Mouse (Mus musculus) heart, postnatal 36 days (tissue): ENCODE measurements around the gene Vsir. TPM values are rescaled to one million over a fixed set of nuclear protein-coding genes. Genes with fewer than 3 reads are reported as not detected.

Experiments used
- DNase-seq, 2 experiments: peaks; one replicate each; pipeline ENCODE4 v3.0.0; 2021 to 2022
- intact Hi-C: fragments of 180-260 bp; cut with DNase I; formaldehyde crosslinking; loops from one replicate; pipeline ENCODE4 v1.15.1; 2025
- total RNA-seq, 2 experiments: library from RNA; stranded (reverse); gene quantifications; 2 replicates each; pipeline ENCODE4 v1.2.3; 2021

Gene Vsir
- total RNA-seq, 2 experiments from 2014 or later = 17.6 to 27.0 TPM

DNA sequence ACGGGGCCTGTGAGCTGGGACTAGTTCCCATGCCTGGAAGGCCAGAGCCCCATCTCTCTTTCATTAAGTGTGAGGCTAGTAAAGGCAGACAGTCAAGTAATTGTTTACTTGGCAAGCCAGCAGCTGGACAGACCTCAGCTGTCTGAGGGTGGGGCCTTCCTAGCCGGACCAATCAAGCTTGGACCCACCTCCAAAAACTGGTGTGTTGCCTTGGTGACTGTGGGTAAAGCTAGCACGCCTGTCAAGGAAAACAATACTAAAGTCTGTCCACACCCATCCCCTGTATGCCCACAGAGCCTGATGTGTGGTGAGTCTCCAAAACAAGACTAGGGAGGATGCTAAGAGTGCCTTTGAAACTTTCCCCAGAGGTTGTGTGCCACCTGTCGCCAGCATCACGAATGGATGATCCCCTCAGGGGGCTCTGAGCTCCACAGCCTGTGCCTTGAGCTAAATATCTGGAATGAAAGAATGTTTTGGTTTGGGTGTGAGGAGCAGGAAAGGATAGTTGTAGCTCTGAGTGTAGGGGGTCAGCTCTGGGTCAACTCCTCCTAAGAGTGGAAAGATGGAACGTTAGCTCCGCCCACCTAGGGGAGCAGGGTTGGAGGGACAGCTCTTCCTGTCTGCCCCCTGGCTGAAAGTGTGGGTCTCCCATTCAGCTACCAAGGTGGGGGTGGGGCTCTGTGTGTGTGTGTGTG, 5.3 kb downstream of the Vsir start:
- intact Hi-C loops = loop anchor here (5.0 kb wide), 1 partner anchor 480 kb away; the partner anchor contains the start of gene Unc5b
- peak; percentile 77 for DNase-seq

DNA sequence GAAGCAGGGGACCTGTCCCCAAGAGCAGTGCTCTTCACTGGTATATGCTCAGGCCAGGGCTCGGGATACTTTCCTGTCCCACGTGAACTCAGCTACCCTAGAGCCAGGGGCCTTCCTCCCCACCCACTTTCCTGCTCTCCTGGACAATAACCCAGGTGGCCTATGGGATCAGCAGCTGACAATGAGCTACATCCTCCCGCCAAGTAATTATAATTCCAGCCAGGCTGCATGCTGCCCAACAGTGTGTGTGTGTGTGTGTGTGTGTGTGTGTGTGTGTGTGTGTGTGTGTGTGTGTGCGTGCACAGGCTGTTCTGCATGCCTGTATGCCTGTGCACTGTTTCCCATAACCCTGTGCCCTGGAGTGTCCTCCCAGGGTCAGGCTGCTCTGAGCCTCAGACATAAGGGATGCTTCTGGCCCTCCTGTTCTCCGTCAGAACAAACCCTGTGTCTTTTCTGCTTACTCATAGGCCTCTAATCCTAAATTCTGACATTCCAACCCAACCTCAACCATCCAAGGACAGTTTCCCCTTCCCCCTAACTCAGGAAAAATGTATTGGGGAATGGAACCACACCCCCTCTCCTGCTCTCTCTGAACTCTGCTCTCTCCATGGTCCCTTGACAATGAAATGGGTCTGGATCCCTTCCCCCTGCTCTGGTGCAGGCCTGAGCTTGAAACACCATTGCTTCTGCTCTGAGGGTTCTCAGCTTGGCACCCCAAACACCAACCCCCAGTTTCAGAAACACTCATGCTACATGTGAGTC, 6.8 kb downstream of the Vsir start:
- no peak for DNase-seq
- intact Hi-C loops = loop anchor here (2.0 to 5.0 kb wide), 2 partner anchors 17 to 479 kb away; partner anchors contain the start of gene Unc5b

DNA sequence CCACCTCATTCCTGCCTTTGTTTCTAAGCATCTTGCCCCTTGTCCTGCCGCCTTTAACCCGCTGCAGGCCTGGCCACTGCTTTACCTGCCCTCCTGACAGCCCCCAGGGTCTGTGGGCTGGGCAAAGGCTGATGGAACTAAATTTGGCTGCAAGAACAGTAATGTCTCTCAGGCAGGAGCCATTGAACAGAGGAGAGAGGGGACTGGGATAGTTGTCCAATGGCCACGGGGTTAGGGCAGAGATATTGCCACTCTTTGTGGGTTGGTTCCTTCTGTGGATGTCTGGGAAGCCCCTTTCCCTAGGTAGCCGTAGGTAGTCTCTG, 7.3 kb downstream of the Vsir start:
- intact Hi-C loops = loop anchor here (2.0 to 5.0 kb wide), 2 partner anchors 17 to 478 kb away; partner anchors contain the start of gene Unc5b
- no peak for DNase-seq

DNA sequence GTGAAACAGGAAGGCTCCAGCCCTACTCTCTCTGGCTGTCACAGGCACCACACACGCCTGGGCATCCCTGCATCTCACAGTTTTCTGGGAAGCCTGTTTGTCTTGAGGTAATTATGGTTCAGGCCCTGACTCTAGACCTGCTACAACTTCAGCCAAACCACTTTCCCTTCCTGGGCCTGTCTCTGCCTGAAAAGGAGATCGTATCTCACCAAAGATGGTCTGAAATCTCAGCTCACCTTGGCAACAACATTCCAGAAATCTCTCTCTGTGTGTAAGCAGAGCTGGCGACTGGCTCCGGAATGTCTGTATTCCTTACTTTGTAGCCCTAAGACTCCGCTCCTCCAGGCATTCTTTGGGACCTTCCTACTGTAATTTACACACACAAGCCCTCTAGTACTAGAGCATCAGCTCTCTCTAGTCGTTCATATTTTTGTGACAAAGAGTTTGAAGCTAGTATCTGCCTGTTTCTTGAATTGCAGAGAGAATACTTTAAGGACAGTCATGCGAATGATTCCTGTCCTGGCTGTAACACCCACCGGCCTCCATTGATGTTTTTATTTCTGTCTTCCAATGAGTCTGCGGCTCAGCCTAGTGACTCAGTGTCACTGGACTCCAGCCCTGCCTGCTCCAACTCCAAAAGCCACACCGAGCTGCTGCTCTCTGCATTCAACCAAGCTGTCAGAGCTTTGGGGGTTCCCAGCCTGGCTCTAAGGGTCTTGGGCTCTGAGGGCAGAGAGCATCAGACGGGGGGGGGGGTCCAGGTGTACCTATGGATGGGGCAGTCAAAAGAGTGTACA, 8.4 kb downstream of the Vsir start:
- no peak for DNase-seq
- intact Hi-C loops = loop anchor here (2.0 to 5.0 kb wide), 2 partner anchors 16 to 477 kb away; partner anchors contain the start of gene Unc5b

DNA sequence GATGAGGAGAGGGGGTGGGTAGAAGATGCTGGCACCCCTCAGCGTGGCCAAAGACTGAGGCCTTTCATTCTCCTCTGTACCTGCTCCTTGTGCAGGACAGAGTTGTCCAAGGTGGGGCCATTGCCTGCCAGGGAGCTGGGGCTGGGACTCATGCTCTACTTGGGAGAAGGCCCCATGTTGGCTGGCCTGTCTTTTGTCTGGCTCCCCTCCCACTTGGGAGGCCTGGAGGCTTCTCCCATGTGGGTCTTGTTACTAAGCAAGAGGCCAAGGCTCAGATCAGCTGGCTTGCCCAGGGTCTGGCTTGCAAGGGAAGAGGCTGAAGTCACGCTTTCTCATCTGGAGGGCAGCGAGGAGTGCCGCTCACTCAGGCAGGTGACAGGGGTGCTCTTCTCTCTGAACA, 10.8 kb downstream of the Vsir start:
- intact Hi-C loops = no loop called here
- no peak for DNase-seq

DNA sequence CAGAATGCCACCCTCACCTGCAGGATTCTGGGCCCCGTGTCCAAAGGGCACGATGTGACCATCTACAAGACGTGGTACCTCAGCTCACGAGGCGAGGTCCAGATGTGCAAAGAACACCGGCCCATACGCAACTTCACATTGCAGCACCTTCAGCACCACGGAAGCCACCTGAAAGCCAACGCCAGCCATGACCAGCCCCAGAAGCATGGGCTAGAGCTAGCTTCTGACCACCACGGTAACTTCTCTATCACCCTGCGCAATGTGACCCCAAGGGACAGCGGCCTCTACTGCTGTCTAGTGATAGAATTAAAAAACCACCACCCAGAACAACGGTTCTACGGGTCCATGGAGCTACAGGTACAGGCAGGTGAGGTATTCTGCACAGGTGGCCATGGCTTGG, 11.2 kb downstream of the Vsir start:
- no peak for DNase-seq
- intact Hi-C loops = no loop called here

DNA sequence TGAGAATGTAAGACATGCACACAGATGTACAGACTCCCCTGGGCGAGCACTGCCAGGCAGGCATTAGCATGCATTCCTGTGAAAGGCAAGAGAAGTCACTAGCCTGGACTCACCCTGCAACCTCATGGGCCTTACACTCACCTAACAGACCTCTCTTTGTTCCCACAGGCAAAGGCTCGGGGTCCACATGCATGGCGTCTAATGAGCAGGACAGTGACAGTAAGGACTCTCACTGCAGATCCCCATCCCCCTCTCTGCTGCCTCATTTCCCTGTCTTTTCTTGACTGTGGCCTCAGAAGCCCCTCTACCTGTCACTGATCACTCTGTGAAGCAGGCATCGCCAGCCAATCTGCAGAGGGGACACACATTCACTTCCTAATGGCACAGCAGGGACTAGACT, 12.1 kb downstream of the Vsir start:
- no peak for DNase-seq
- intact Hi-C loops = no loop called here

DNA sequence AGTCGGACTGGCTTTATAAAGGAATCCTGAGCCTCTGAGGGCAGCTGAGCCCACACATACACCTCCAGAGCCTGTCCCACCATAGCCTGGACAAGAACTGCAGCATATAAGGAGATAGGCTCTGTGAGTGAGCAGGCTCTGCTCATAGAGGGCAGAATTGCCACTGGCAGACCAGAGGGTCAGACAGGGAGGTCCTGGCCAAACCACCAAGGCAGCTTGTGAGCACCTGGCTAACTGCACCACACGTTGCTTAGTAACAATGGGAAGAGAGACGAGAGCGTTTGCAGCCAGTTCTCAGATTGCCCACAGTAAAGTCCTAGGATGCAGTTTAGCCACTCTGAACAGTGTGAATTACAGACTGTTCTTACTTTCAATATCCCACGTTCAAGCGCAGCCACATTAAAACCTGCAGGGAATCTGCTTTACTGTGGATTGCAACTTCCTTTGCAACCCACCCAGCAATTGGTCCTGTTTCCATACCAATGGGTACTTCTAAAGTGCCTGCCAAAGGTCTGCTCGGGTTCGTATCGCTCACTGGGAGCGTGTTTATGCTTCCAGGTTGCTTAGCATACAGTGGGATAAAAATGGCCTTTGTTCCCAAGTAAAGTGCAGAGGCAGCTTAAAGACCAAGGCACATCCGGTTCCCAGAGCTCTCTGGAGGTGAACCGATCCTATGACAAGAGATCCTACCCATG, 15.1 kb downstream of the Vsir start:
- intact Hi-C loops = no loop called here
- DNase-seq = no peak

DNA sequence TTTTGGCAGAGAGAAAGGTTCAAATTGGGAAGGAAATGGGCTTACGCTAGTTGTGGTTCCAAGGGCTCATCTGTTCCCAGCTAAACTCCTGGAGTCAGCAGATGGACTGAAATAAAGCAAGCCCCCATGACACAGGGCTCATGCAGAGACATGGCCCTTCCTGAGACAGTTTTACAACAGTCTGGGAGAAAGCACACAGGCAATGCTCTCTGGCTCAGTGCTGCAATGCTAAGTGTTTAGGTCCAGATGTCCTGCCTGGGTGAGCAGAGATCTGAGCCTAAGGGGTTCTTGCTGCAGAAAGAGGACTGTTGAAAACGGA, 15.6 kb downstream of the Vsir start:
- intact Hi-C loops = no loop called here
- DNase-seq = no peak

DNA sequence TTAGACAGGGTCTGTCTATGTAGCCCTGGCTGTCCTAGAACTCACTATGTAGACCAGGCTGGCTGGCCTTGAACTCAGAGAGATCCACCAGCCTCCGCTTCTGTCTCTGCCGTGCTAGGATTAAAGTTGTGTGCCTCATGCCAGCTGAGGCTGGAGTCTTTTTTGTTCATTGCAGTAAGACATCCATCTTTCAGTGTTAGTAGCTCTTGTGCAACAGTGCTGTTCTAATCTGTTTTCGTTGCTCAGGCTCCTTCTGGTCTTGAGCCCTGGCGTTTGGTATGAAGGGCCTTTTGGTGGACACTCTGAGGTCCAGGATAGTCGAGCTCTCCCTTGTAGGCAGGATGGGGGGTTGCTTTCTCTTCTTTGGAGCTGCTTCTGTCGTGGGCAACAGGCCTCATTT, 16.8 kb downstream of the Vsir start:
- DNase-seq = no peak

DNA sequence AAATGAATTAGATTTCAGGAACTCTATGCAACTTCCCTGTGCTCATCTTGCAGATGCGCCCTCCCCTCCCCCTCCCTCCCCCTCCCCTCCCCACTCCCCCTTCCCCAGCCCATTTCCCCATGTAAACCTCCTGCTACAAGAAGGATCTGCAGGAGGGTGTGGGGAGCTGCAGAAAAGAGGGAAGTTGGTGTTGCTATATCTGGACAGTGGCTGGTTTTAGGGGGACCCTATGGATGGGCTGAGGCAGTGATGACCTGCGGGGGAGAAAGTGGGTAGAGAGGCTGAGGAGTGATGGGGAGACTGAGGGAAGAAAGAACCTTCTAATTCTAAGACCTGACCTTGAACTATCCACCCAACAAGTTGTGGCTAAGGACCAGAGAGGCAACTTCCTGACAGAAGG, 20.5 kb downstream of the Vsir start:
- intact Hi-C loops = no loop called here
- peak in 1 of 2 experiments; percentile 7 for DNase-seq

More for the DNA sequence above, 16.8 kb downstream of the Vsir start:
- intact Hi-C loops = no loop called here

DNA sequence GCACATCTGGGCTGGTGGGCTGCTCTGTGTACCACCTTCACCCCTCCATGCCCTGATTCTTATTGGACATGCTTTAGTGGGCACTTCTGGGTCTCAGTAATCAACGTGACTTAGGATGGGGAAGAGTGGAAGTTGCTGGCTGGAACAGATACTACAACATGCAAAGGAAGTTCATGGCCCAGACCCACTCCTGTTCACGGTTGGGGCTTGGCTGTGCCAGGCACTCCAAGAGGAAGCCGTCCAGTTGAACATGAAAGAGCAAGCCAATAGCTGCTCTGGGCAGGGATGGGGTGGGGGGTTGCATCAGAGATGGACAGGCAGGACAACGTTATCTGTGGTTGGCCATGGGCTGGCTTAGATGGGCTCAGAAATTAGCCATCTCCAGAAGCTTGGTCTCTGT, 21.3 kb downstream of the Vsir start:
- DNase-seq = no peak
- intact Hi-C loops = no loop called here

DNA sequence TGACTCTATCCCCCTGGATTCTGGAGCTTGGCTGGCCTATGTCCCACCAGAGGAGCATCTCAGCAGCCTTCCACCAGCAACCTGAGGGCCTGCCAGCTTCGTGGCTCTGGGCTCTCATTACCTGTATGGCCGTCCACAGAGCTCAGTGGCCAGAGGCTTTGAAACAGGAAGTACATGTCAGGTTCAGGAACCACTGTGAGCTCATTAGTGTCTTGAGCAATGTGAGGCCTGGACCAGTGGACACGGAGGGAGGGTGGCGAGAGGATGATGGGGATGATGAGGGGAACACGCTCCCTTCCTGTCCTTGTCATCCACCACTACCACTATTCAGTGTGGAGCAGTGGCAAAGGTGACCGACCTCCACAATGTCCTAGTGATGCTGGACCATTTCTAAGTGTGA, 22.8 kb downstream of the Vsir start:
- intact Hi-C loops = no loop called here
- no peak for DNase-seq

DNA sequence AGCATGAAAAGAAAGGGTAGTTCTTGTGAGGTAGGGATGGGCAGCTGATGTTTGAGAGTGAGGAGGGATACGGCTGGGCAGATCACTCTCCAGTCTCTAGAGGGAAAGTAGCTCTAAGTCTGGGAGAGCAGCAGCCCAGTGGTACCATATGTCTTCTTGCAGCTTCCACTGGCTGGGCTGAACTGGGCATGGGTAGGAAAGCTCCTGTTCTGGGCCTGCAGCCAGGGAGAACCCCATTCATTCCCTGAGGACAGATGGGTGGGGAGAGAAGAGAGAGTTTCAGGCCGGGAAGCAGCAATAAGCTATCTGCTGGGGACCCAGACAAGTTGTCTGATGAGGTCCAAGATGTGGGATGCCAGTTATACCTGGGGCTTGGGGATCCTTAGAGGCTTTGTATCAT, 23.4 kb downstream of the Vsir start:
- no peak for DNase-seq
- intact Hi-C loops = loop anchor here (2.0 kb wide), 1 partner anchor 15 kb away; no protein-coding TSS in a partner anchor

DNA sequence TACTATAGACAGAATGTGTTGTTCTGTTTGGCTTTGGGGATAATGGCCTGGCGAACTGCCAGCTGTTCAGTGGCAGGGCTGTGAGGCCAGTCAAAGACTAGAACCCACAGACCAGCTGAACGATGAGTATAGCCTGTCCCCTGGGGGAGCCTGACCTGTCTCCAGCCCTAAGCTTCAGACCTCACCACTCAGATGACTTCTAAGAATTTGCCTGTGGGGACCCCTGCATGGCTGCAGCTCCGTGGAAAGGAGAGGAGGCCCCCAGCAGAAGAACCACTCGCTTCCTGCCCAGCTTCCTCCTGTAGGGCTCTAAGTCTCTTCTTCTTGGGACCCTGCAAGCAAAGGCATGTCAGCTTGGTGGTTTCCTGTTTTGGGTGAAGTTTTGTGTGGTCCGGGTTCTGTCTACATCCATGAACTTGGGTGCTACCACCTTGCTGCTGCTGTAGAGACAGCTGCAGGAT, 24.0 kb downstream of the Vsir start:
- DNase-seq = no peak
- intact Hi-C loops = loop anchor here (2.0 kb wide), 1 partner anchor 16 kb away; no protein-coding TSS in a partner anchor

DNA sequence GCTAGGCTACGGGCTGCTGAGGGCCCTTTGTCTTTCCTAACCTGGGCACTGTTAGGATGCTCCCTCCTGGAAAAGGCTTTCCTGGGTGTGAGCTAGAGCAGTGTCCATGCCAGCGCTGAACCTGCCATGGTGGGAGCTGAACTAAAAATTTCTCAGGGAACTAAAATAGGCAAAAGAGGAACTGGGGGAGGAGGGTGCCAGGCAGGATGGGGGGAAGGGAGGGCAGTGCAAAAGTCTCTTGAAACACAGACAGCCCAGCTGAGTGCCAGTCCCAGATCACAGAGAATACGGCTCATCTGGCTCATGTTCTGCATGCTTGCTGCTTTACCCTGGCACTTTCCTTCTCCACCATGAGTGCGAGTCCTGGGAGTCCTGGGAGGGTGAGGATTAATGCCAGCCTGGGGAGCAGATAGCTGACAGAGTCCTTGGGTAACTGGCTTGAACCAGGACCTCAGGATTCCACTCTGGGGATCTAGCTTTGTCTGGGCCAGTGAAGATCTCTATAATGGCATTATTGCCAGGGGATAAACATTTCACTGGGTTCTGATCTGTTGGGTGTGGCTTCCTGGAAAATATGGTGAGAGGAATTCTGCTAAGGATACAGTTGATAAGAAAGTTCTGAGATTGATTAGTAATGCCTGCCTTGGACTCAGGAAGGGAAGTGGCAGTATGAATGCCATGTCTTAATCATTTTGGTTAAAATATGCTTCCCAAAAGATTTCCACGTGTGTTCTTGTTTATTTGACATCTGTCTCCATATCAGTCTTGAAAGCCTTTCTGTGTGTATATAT, 25.1 kb downstream of the Vsir start:
- intact Hi-C loops = loop anchor here (2.0 kb wide), 1 partner anchor 17 kb away; no protein-coding TSS in a partner anchor
- no peak for DNase-seq

DNA sequence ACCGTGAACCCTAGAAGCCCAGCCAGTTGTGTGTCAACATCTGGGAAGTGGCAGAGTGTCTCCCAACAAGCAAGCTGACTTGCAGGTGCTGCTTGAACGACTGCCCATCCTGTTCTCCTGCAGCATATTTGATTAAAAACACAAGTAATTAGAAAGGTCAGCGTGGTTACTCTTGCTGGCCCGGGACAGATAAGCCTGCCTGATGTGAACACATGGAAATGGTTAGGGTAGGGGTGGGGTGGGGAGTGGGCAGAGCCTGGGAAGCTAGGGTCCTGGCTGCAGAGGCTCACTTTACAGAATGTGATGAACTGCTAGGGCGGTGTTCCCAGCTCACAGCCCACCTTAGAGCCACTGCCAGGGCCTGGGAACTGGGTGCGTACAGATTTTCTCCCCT, 26.9 kb downstream of the Vsir start:
- DNase-seq = no peak
- intact Hi-C loops = no loop called here

DNA sequence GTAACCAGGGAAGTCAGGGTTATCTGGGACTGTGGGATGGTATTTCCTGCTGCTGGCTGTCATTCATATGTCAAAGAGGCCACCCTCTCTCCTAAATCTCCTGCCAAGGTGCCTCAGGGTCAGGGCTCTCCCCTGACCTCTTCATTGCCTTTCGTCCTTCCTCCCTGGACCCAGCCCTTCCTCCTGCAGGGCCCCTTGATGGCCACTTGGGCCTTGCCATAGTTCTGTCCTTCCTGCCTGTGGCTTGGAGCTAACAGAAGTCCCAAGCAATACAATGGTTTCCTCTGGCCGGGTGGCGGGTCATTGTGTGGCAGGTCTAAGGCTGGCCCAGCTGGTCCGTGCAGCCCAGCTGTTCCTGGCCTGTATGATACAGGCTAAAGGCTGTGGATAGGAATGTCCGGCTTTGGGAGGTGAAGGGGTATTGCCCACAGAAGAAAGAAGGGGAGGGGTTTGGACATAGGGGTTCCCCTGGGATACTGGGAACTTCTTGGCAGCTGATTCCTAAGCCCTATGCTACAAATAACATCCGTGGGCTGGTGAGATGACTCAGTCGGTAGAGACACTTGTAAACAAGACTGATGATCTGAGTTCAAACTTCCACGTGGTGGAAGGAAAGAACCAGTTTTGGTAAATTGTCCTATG, 27.4 kb downstream of the Vsir start:
- intact Hi-C loops = no loop called here
- DNase-seq = peak; percentile 50 to 58

DNA sequence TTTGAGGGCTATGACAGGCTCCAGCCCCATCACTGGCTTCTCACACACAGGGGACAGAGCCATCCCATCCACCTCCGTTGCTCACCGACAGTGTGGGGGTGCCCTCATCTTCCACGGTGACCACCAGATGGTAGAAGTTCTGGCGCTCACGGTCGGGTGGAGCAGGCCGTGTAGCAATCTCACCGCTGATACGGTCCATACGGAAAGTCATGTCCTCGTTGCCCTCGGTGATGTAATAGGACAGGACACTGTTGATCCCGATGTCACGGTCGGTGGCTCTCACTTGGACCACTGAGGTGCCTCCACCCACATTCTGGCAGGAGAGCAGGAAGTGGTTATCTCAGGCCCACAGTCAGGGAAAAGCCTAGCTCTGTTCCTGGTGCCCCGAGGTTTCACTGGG, 30.1 kb downstream of the Vsir start:
- DNase-seq = no peak
- intact Hi-C loops = no loop called here
